Mouse (Mus musculus) kidney, embryonic 14.5 days (tissue): ENCODE measurements around the gene Twf2. TPM values are rescaled to one million over a fixed set of nuclear protein-coding genes. Genes with fewer than 3 reads are reported as not detected.

Source experiments
- ATAC-seq: fragments of 200-750 bp; cut with Nextera tagmentation; 2 replicates; pipeline ENCODE4 v1.8.0; 2017; ENCODE audit warnings: moderate number of reproducible peaks, mild to moderate bottlenecking, moderate TSS enrichment, moderate library complexity; ENCODE audit not compliant: low FRiP score, low TSS enrichment
- H3K27ac ChIP-seq: fragments of 300-500 bp; sonication (generic); 2 replicates; pipeline ENCODE4 v1.5.1; 2014; ENCODE audit warnings: low read depth, mild to moderate bottlenecking, low read length, moderate library complexity, mixed read lengths
- H3K27me3 ChIP-seq: fragments of 300-500 bp; sonication (generic); 2 replicates; pipeline ENCODE4 v1.6.1; 2014; ENCODE audit warnings: mild to moderate bottlenecking, low read length; ENCODE audit not compliant: control insufficient read depth, insufficient read depth
- H3K36me3 ChIP-seq: fragments of 300-500 bp; sonication (generic); 2 replicates; pipeline ENCODE4 v1.6.1; 2014; ENCODE audit warnings: low read length, mixed read lengths; ENCODE audit not compliant: control insufficient read depth, insufficient read depth
- H3K4me1 ChIP-seq: fragments of 300-500 bp; sonication (generic); 2 replicates; pipeline ENCODE4 v1.6.1; 2014; ENCODE audit warnings: low read length, mixed read lengths; ENCODE audit not compliant: control insufficient read depth, insufficient read depth
- H3K4me2 ChIP-seq: fragments of 300-500 bp; sonication (generic); replicated peaks from 2 replicates; pipeline ENCODE4 v1.6.1; 2014; ENCODE audit warnings: low read depth, mild to moderate bottlenecking, low read length
- H3K4me3 ChIP-seq: fragments of 300-500 bp; sonication (generic); 2 replicates; pipeline ENCODE4 v1.5.1; 2014; ENCODE audit warnings: mild to moderate bottlenecking, low read length
- H3K9ac ChIP-seq: fragments of 300-500 bp; sonication (generic); 2 replicates; pipeline ENCODE4 v1.6.1; 2014; ENCODE audit warnings: low read depth, mild to moderate bottlenecking, low read length, moderate library complexity
- H3K9me3 ChIP-seq: fragments of 300-500 bp; sonication (generic); 2 replicates; pipeline ENCODE4 v1.6.1; 2016; ENCODE audit warnings: low read length; ENCODE audit not compliant: control insufficient read depth
- WGBS: fragments of 180-500 bp; shearing (Covaris S2); extraction: QIAGEN DNeasy Blood & Tissue Kit; methylation state at CpG from one replicate; pipeline ENCODE4 v1.1.7; 2014; 5-methylcytosine and 5-hydroxymethylcytosine counted together
- microRNA counts: library from miRNA; unstranded; fragments of <30 nt; microRNA quantifications from one replicate; lab custom pipeline; 2017
- microRNA-seq: library from miRNA; unstranded; fragments of <30 nt; microRNA quantifications from one replicate; pipeline ENCODE4, GENCODE M21; 2016
- polyA plus RNA-seq: library from polyadenylated mRNA; unstranded; fragments of >200 nt; fragmentation: Nextera tagmentation; extraction: Ambion mirVana; gene quantifications from 2 replicates; pipeline ENCODE4 v1.2.1, GENCODE M21; 2014

The Twf2 gene
- polyA plus RNA-seq, 1 experiment from 2014 or later = 77.9 TPM

DNA sequence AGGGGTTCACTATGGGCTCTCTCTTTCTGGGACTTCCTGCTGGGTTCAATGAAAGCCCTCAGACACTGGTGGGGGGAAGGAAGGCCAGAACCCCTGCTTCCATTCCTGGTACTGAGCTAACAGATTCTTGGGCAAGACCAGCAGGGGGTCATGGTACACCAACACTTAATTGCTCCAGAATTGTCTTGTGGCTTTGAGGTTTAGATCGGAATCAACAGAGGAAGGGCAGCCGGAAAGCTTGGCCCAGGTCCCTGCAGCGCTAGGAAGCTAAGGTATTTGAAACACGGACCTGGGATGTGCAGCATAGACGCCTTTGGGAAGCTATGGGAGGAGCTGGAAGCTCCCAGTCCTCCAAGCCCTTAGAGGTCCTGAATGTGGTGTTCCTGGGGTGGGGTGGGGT lies 56.1 kb downstream of the Twf2 start:
- no peak overlapping the region for H3K27ac ChIP-seq
- no peak for ATAC-seq
- H3K4me1 ChIP-seq = no peaks in the 10 kb centered on the region
- no peaks in the 10 kb centered on the region for H3K9me3 ChIP-seq
- no peak overlapping the region for H3K4me3 ChIP-seq
- H3K9ac ChIP-seq = no peak overlapping the region
- H3K36me3 ChIP-seq = no peaks in the 10 kb centered on the region
- H3K4me2 ChIP-seq = no peak overlapping the region
- WGBS = 71% methylated on average over 5 of the region's 5 CpGs
- no peaks in the 10 kb centered on the region for H3K27me3 ChIP-seq

DNA sequence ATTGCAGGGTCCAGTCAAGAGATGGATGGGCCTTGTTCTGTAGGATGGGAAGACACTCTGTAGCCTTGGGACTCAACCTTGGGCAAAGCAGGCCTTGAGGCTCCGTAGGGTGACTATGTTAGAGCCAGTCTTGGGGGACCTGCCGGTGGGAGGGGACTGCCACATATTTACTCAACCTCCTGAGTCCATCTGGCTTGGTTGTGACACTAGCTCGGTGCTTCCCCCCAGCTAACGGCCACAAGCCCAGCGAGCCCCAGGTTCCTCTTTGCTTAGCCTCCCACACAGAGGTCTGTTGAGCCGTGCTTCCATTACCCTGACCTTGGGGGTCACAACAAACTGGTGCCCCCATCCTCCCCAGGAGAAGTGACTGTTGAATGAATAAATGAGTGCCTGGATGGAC lies 58.1 kb downstream of the Twf2 start:
- Histone ChIP-seq H3K36me3 (no peaks in the 10 kb centered on the region), H3K9me3 (no peaks in the 10 kb centered on the region), H3K27me3 (no peaks in the 10 kb centered on the region), H3K27ac (no peak overlapping the region), H3K4me1 (no peaks in the 10 kb centered on the region), H3K9ac (no peak overlapping the region), H3K4me2 (no peak overlapping the region), H3K4me3 (no peak overlapping the region)
- ATAC-seq = no peak
- 78% methylated on average over 6 of the region's 6 CpGs for WGBS

- Histone ChIP-seq H3K27me3 (no peaks in the 10 kb centered on the region), H3K36me3 (no peaks in the 10 kb centered on the region), H3K9me3 (no peaks in the 10 kb centered on the region), H3K4me2 (no peak overlapping the region), H3K9ac (no peak overlapping the region), H3K4me3 (no peak overlapping the region), H3K27ac (no peak overlapping the region), H3K4me1 (no peaks in the 10 kb centered on the region)
- no peak for ATAC-seq
- WGBS = 71% methylated on average over 3 of the region's 3 CpGs
Observed at GRCm38 (mm10) chr9:106261491-106261890, 58.6 kb downstream of the Twf2 start.

- no peaks in the 10 kb centered on the region for H3K36me3 ChIP-seq
- no peaks in the 10 kb centered on the region for H3K4me1 ChIP-seq
- H3K27me3 ChIP-seq = no peaks in the 10 kb centered on the region
- no peaks in the 10 kb centered on the region for H3K9me3 ChIP-seq
- WGBS = 89% methylated on average over 3 of the region's 3 CpGs
- no peak for ATAC-seq
- H3K9ac ChIP-seq = no peak overlapping the region
- no peak overlapping the region for H3K27ac ChIP-seq
- no peak overlapping the region for H3K4me3 ChIP-seq
- H3K4me2 ChIP-seq = no peak overlapping the region
Observed at GRCm38 (mm10) chr9:106262075-106262474, 59.2 kb downstream of the Twf2 start.

- no peak overlapping the region for H3K9ac ChIP-seq
- ATAC-seq = no peak
- H3K4me1 ChIP-seq = no peaks in the 10 kb centered on the region
- no peaks in the 10 kb centered on the region for H3K27me3 ChIP-seq
- no peaks in the 10 kb centered on the region for H3K36me3 ChIP-seq
- WGBS = 79% methylated on average over 9 of the region's 9 CpGs
- no peaks in the 10 kb centered on the region for H3K9me3 ChIP-seq
- no peak overlapping the region for H3K27ac ChIP-seq
- no peak overlapping the region for H3K4me3 ChIP-seq
- no peak overlapping the region for H3K4me2 ChIP-seq
Observed at GRCm38 (mm10) chr9:106263381-106263924, 60.5 kb downstream of the Twf2 start.

MicroRNAs encoded within 50 kb of the gene (microRNA counts, 519-probe panel; counts per million panel counts)
- microRNA mmu-let-7g (lab: Ali Mortazavi, UCI) = 9,320 counts per million, percentile 94 among the panel's probes with 10 or more counts

Small RNA genes lying within 50 kb of the gene (microRNA-seq; reads per million reads assigned to microRNA genes)
- gene Mir135a-1 = 7.4 reads per million, percentile 24 among the genes with 10 or more reads in this experiment
- gene Mirlet7g = 39,811 reads per million, percentile 99 among the genes with 10 or more reads in this experiment

Other genes with a start within 250 kb of the Twf2 start
- 0.07 and 0.20 TPM in 2 replicates for gene Col6a5, start 242.5 kb upstream of the Twf2 start, polyA plus RNA-seq
- gene Col6a4, start 106.3 kb upstream of the Twf2 start, polyA plus RNA-seq = 0.50 and 0.76 TPM in 2 replicates
- 1.3 and 4.2 TPM in 2 replicates for gene Glyctk, start 45.0 kb upstream of the Twf2 start, polyA plus RNA-seq
- gene Wdr82, start 32.2 kb upstream of the Twf2 start, polyA plus RNA-seq = 27.1 and 38.1 TPM in 2 replicates
- gene Ppm1m, start 3.4 kb upstream of the Twf2 start, polyA plus RNA-seq = 36.4 and 43.1 TPM in 2 replicates
- gene Tlr9, start 19.5 kb downstream of the Twf2 start, polyA plus RNA-seq = 0.14 TPM in 1 of 2 replicates, not detected in the other
- gene Alas1, start 45.5 kb downstream of the Twf2 start, polyA plus RNA-seq = 71.8 and 95.3 TPM in 2 replicates
- 25.6 and 29.1 TPM in 2 replicates for gene Poc1a, start 78.0 kb downstream of the Twf2 start, polyA plus RNA-seq
- gene Dusp7, start 165.5 kb downstream of the Twf2 start, polyA plus RNA-seq = 25.5 and 26.3 TPM in 2 replicates
- gene Rpl29, start 226.3 kb downstream of the Twf2 start, polyA plus RNA-seq = 1,370 and 1,590 TPM in 2 replicates
- gene Acy1, start 235.2 kb downstream of the Twf2 start, polyA plus RNA-seq = 41.1 and 44.5 TPM in 2 replicates
- gene Abhd14b, start 244.4 kb downstream of the Twf2 start, polyA plus RNA-seq = 18.7 and 25.6 TPM in 2 replicates
- 50.2 and 58.8 TPM in 2 replicates for gene Abhd14a, start 244.6 kb downstream of the Twf2 start, polyA plus RNA-seq